Mouse (Mus musculus) hindbrain, embryonic 15.5 days (tissue): ENCODE measurements at regions not wholly inside any gene's neighbourhood (a gene's known extent, or its start where the extent isn't known, plus 50 kb on each side); places are given as distances from the start of the nearest gene placed in this dataset.

Source experiments
- ATAC-seq: fragments of 200-750 bp; cut with Nextera tagmentation; 2 replicates; pipeline ENCODE4 v1.8.0; 2017; ENCODE audit warnings: low read depth, moderate number of reproducible peaks, moderate TSS enrichment; ENCODE audit not compliant: low FRiP score
- H3K27ac ChIP-seq: fragments of 300-500 bp; sonication (generic); replicated peaks from 2 replicates; pipeline ENCODE4 v1.5.1; 2015; ENCODE audit warnings: mild to moderate bottlenecking, inconsistent platforms
- H3K27me3 ChIP-seq: fragments of 300-500 bp; sonication (generic); 2 replicates; pipeline ENCODE4 v1.6.1; 2015; ENCODE audit warnings: control low read depth, inconsistent platforms
- H3K36me3 ChIP-seq: fragments of 300-500 bp; sonication (generic); 2 replicates; pipeline ENCODE4 v1.6.1; 2015; ENCODE audit warnings: control low read depth, inconsistent platforms
- H3K4me1 ChIP-seq: fragments of 300-500 bp; sonication (generic); replicated peaks from 2 replicates; pipeline ENCODE4 v1.6.1; 2015; ENCODE audit warnings: control low read depth, inconsistent platforms
- H3K4me2 ChIP-seq: fragments of 300-500 bp; sonication (generic); 2 replicates; pipeline ENCODE4 v1.6.1; 2015; ENCODE audit warnings: moderate library complexity, mild to moderate bottlenecking, inconsistent platforms
- H3K4me3 ChIP-seq: fragments of 300-500 bp; sonication (generic); 2 replicates; pipeline ENCODE4 v1.5.1; 2015; ENCODE audit warnings: mild to moderate bottlenecking, inconsistent platforms
- H3K9ac ChIP-seq: fragments of 300-500 bp; sonication (generic); 2 replicates; pipeline ENCODE4 v1.6.1; 2015; ENCODE audit warnings: inconsistent platforms
- H3K9me3 ChIP-seq: fragments of 300-500 bp; sonication (generic); 2 replicates; pipeline ENCODE4 v1.6.1; 2016; ENCODE audit warnings: control low read depth, inconsistent platforms
- WGBS: fragments of 180-500 bp; shearing (Covaris S2); methylation state at CpG from one replicate; pipeline ENCODE4 v1.1.7; 2015; 5-methylcytosine and 5-hydroxymethylcytosine counted together

GRCm38 (mm10) chr2:170228318-170228994, 80.6 kb upstream of the Zfp217 start:
- H3K9me3 ChIP-seq: no peaks in the 10 kb centered on the region
- 94% methylated on average over 10 of the region's 10 CpGs for WGBS
- no peak overlapping the region for H3K4me3 ChIP-seq
- H3K27ac ChIP-seq: no peak overlapping the region
- no peak overlapping the region for H3K4me2 ChIP-seq
- no peaks in the 10 kb centered on the region for H3K36me3 ChIP-seq
- H3K27me3 ChIP-seq: no peaks in the 10 kb centered on the region
- peaks cover 5% of the 10 kb centered on the region; the same call in 1 of the 2 replicates for H3K4me1 ChIP-seq
- H3K9ac ChIP-seq: no peak overlapping the region
- no peak for ATAC-seq

DNA sequence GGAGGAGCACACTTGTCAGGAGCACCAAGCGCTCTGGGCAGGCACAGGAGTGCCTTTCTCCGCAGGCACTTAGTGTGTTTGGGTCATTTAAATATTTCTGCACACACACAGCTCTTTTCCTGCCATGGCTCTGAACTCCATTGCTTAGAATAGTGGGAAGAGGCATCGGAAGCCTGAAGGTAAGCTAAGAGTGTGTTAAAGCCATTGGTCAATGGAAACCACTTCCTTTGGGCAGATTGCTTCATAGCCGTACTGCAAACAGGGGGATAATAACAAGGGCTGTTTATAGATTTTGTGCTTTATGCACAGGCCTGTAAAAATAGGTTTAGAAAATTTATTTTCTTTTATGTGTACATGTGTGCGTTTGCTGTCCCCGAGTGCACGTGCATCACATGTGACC, 76.0 kb upstream of the Zfp217 start:
- Histone ChIP-seq H3K4me3 (no peak overlapping the region), H3K27me3 (no peaks in the 10 kb centered on the region), H3K4me2 (no peak overlapping the region), H3K36me3 (no peaks in the 10 kb centered on the region), H3K27ac (no peak overlapping the region), H3K4me1 (peaks cover 47% of the 10 kb centered on the region), H3K9me3 (no peaks in the 10 kb centered on the region), H3K9ac (no peak overlapping the region)
- 82% methylated on average over 7 of the region's 7 CpGs for WGBS
- no peak for ATAC-seq

GRCm38 (mm10) chr2:170222819-170223218, 74.9 kb upstream of the Zfp217 start:
- no peak overlapping the region for H3K9ac ChIP-seq
- H3K4me2 ChIP-seq: peak overlapping the region; percentile 20
- no peaks in the 10 kb centered on the region for H3K9me3 ChIP-seq
- H3K36me3 ChIP-seq: no peaks in the 10 kb centered on the region
- H3K4me1 ChIP-seq: peaks cover 57% of the 10 kb centered on the region
- peak overlapping the region; percentile 44 for H3K27ac ChIP-seq
- H3K4me3 ChIP-seq: no peak overlapping the region
- no peaks in the 10 kb centered on the region for H3K27me3 ChIP-seq
- no peak for ATAC-seq
- under 1% methylated on average over 6 of the region's 6 CpGs for WGBS

- Histone ChIP-seq H3K9ac (no peak overlapping the region), H3K4me3 (no peak overlapping the region), H3K36me3 (no peaks in the 10 kb centered on the region), H3K9me3 (no peaks in the 10 kb centered on the region), H3K27me3 (no peaks in the 10 kb centered on the region), H3K27ac (peak overlapping the region; percentile 25; the same call in 1 of the 2 replicates), H3K4me2 (peak overlapping the region; percentile 20), H3K4me1 (peaks cover 59% of the 10 kb centered on the region)
- 10% methylated on average over 13 of the region's 13 CpGs for whole genome bisulfite sequencing
- ATAC-seq: no peak
These were observed 74.2 kb upstream of the Zfp217 start for GRCm38 (mm10) chr2:170221994-170222535.

DNA sequence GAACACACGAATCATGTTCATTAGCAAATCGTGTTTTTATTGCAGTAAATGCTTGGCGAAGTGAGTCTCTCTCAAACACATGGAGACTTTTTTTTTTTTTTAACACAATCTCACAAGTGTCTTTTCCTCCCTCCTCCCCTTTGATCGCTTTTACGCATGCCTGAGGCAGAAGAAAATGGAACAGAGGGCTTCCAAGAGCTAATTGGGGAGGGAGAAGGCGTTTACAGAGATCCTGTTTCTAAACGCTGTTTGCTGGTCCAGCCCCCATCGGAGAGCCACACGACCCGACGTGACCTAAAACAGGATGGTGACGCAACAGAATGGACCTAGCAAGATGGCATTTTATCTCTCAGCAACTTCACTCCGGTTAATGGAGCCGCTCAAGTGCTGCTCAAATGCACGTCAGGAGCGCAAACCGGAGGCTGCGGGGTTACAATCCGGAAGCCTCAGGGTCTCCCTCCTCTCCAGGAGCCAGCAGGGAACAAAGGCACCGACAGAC, 73.0 kb upstream of the Zfp217 start:
- WGBS: 2% methylated on average over 20 of the region's 20 CpGs
- Histone ChIP-seq H3K4me2 (peak overlapping the region; percentile 71), H3K27ac (peak overlapping the region; percentile 80), H3K9me3 (no peaks in the 10 kb centered on the region), H3K4me1 (peaks cover 59% of the 10 kb centered on the region), H3K27me3 (no peaks in the 10 kb centered on the region), H3K9ac (peak overlapping the region; percentile 22), H3K4me3 (peak overlapping the region; percentile 35), H3K36me3 (no peaks in the 10 kb centered on the region)
- ATAC-seq: no peak

GRCm38 (mm10) chr2:170220443-170220842, 72.5 kb upstream of the Zfp217 start:
- Histone ChIP-seq H3K4me3 (peak overlapping the region; percentile 35), H3K4me1 (peaks cover 59% of the 10 kb centered on the region), H3K9ac (peak overlapping the region; percentile 22; the same call in 1 of the 2 replicates), H3K4me2 (peak overlapping the region; percentile 71), H3K27ac (peak overlapping the region; percentile 80), H3K27me3 (no peaks in the 10 kb centered on the region), H3K36me3 (no peaks in the 10 kb centered on the region), H3K9me3 (no peaks in the 10 kb centered on the region)
- WGBS: 2% methylated on average over 11 of the region's 11 CpGs
- ATAC-seq: no peak

DNA sequence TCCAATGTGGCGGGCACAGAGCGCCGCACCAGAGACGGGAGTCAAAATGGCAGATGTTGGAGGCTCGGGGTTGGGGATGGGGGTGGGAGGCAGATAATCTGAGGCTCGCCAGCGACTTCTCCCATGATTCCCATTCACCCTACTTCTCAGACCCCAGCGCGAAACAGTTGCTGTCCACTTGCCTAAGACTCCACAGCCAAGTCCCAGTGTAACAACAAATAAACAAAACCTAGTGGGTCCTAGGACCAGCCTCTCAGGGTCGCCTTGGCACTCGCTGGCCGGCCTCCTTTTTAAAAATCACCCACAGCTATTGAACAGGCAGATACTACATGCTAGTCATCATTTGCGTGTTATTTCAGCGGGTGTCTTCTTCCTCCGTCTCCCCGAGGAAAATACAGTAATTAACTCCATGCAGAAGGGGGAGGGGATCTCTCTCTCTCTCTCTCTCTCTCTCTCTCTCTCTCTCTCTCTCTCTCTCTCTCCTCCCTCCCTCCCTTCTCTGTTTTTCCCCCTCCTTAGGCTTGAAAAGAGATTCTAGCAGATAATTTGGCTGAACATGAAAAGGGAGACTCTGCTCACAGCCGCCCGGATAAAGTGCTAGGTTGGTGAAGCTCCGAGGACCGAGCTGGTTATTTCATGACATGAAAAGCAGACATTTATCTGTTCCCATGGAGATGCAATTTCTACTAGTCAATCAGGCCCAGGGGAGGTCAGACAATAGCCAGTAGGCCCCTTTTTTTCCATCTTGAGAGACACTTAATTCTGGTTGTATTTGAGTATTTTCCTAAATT, 71.9 kb upstream of the Zfp217 start:
- Histone ChIP-seq H3K4me1 (peaks cover 59% of the 10 kb centered on the region), H3K27me3 (no peaks in the 10 kb centered on the region), H3K27ac (peak overlapping the region; percentile 80), H3K9ac (peak overlapping the region; percentile 30), H3K9me3 (no peaks in the 10 kb centered on the region), H3K4me3 (peak overlapping the region; percentile 28), H3K36me3 (no peaks in the 10 kb centered on the region), H3K4me2 (peak overlapping the region; percentile 71)
- peak; percentile 17; the same call in 1 of the 2 replicates for ATAC-seq
- 1% methylated on average over 20 of the region's 20 CpGs for WGBS

DNA sequence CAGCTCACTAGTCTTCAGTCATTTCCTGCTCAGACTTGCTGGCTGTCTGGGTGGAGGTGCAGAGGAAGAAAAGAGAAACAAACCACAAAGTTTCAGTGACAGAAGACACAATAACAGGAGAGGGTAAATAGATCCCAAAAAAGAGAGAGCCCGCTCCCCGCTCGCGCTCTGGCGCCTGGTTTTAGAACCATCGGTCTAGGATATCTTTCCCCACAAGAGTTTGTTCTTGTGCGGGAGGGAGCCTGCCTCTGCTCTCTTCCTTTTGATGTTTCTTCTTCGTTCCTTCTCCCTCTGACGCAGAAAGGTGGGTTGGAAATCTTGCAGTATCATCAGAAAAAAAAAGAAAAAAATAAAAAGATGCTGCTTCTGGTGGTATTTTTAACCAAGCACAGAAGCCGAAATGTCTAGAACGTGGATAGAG, 71.3 kb upstream of the Zfp217 start:
- Histone ChIP-seq H3K4me3 (peak overlapping the region; percentile 28), H3K36me3 (no peaks in the 10 kb centered on the region), H3K27ac (peak overlapping the region; percentile 80), H3K27me3 (no peaks in the 10 kb centered on the region), H3K4me2 (peak overlapping the region; percentile 71), H3K9me3 (no peaks in the 10 kb centered on the region), H3K4me1 (peaks cover 59% of the 10 kb centered on the region), H3K9ac (peak overlapping the region; percentile 30)
- WGBS: 1% methylated on average over 11 of the region's 11 CpGs
- no peak for ATAC-seq

DNA sequence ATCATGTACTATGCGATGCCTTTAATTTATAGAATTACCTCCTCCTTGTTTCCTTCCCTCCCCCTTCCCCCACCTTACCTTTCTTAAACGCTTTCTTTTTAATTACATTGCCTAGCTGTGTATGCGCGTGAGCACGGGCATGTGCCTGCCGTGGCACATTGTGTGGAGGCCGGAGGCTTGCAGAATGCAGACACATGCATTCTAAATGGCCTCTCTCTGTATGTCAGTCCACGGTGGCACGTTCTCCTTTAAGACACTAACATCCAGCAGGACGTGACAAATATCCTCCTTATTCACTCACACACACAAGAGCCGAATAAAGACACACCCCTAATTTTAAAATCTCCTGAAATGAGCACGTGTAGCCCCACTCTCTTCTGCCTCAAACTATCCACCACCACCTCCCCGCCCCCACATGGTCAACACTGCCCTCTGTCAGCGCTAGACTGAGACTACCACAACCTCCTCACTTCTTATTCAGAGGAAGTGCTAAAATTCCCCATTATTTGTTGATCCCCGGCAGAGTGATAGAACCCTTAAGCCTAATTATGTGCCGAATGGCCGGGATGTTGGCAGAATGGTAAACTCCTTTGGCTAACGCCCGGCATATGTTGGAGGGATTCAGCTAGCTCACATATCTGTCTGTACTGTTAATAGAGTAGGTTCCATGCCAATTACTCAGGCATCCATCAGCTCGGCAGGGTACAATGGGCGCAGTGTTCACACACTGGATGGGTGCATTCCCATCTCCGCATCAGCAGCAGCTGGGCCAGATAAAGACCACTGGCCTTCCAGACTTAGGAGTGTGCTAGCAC, 70.5 kb upstream of the Zfp217 start:
- Histone ChIP-seq H3K9me3 (no peaks in the 10 kb centered on the region), H3K4me3 (peak overlapping the region; percentile 13; the same call in 1 of the 2 replicates), H3K27me3 (no peaks in the 10 kb centered on the region), H3K36me3 (no peaks in the 10 kb centered on the region), H3K9ac (peak overlapping the region; percentile 31; the same call in 1 of the 2 replicates), H3K4me2 (peak overlapping the region; percentile 71), H3K4me1 (peaks cover 54% of the 10 kb centered on the region), H3K27ac (peak overlapping the region; percentile 80)
- WGBS: 6% methylated on average over 22 of the region's 22 CpGs
- peak; percentile 85 for ATAC-seq

GRCm38 (mm10) chr2:170216311-170216710, 68.4 kb upstream of the Zfp217 start:
- Histone ChIP-seq H3K27me3 (no peaks in the 10 kb centered on the region), H3K27ac (no peak overlapping the region), H3K4me3 (no peak overlapping the region), H3K9ac (no peak overlapping the region), H3K36me3 (no peaks in the 10 kb centered on the region), H3K4me2 (no peak overlapping the region), H3K4me1 (peaks cover 35% of the 10 kb centered on the region), H3K9me3 (no peaks in the 10 kb centered on the region)
- WGBS: 80% methylated on average over 7 of the region's 7 CpGs
- ATAC-seq: no peak

DNA sequence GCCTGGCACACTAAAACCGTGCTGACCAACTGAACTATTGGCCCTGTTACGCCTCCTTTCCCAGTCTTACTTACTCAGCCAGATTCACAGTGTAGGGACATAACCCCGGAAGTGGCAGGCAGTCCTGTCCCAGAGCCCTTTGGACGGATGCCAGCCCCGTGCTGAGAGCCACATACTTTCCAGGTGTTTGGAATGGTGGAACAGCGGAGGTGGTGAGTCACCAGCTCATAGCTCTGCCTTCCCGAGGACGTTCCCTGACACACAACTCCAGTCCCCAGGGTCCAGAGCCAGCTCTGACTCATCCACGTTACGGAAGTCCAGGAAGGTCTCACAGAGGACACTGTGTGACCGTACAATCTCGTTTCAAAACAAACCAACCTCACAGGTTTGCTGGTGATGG, 61.2 kb upstream of the Zfp217 start:
- H3K4me1 ChIP-seq: peaks cover 13% of the 10 kb centered on the region; the same call in 1 of the 2 replicates
- no peak overlapping the region for H3K9ac ChIP-seq
- no peak overlapping the region for H3K4me3 ChIP-seq
- no peaks in the 10 kb centered on the region for H3K36me3 ChIP-seq
- no peak overlapping the region for H3K4me2 ChIP-seq
- no peak overlapping the region for H3K27ac ChIP-seq
- WGBS: 81% methylated on average over 12 of the region's 12 CpGs
- H3K9me3 ChIP-seq: no peaks in the 10 kb centered on the region
- ATAC-seq: no peak
- H3K27me3 ChIP-seq: no peaks in the 10 kb centered on the region
